Mouse (Mus musculus) heart, adult 2 months (tissue): ENCODE measurements around the gene Smok2a. TPM values are rescaled to one million over a fixed set of nuclear protein-coding genes. Genes with fewer than 3 reads are reported as not detected.
"Not testable (repeated sequence)": the region's sequence is repeated elsewhere in the genome, so short reads cannot be mapped to it uniquely, and the experiment has no call there.

Experiments used
- DNase-seq, 2 experiments: peaks; one replicate each; pipeline ENCODE4 v3.0.0; 2021
- H3K27ac ChIP-seq: fragments of 200-600 bp; 2 replicates; pipeline ENCODE4 v1.8.1; 2022
- H3K27me3 ChIP-seq: fragments of 200-500 bp; 2 replicates; pipeline ENCODE4 v1.6.1; 2012; ENCODE audit warnings: mild to moderate bottlenecking, low read length, inconsistent platforms, mixed read lengths; ENCODE audit not compliant: control insufficient read depth, insufficient read depth
- H3K36me3 ChIP-seq: fragments of 200-500 bp; 2 replicates; pipeline ENCODE4 v1.6.1; 2012; ENCODE audit warnings: low read length, inconsistent platforms; ENCODE audit not compliant: control insufficient read depth, insufficient read depth
- H3K4me1 ChIP-seq: fragments of 200-500 bp; 2 replicates; pipeline ENCODE4 v1.6.1; 2011; ENCODE audit warnings: low read length; ENCODE audit not compliant: control insufficient read depth, insufficient read depth
- H3K4me3 ChIP-seq: fragments of 200-600 bp; 2 replicates; pipeline ENCODE4 v1.8.1; 2022
- H3K79me2 ChIP-seq: fragments of 200-500 bp; replicated peaks from 2 replicates; pipeline ENCODE4 v1.6.1; 2012; ENCODE audit warnings: mild to moderate bottlenecking, inconsistent platforms, low read length, moderate library complexity, mixed read lengths; ENCODE audit not compliant: control insufficient read depth, insufficient read depth
- H3K9ac ChIP-seq: fragments of 200-500 bp; 2 replicates; pipeline ENCODE4 v1.6.1; 2012; ENCODE audit warnings: low read depth, mild to moderate bottlenecking, control low read depth, inconsistent platforms, low read length, mixed read lengths
- CTCF ChIP-seq: fragments of 200-600 bp; IDR thresholded peaks from 2 replicates; pipeline ENCODE4 v1.8.1; 2022; ENCODE audit warnings: antibody characterized with exemption, mild to moderate bottlenecking, moderate library complexity
- EP300 ChIP-seq: fragments of 200-500 bp; IDR thresholded peaks from 2 replicates; pipeline ENCODE4 v1.6.1; 2011; ENCODE audit warnings: low read depth, low read length, control low read depth; ENCODE audit not compliant: insufficient read depth
- POLR2A ChIP-seq: fragments of 200-500 bp; IDR thresholded peaks from 2 replicates; pipeline ENCODE4 v1.6.1; 2011; ENCODE audit warnings: mild to moderate bottlenecking, low read depth, low read length, control low read depth; ENCODE audit not compliant: insufficient read depth
- WGBS: fragments of 180-500 bp; shearing (Covaris S2); methylation state at CpG from one replicate; pipeline ENCODE4 v1.1.7; 2018; 5-methylcytosine and 5-hydroxymethylcytosine counted together
- intact Hi-C: fragments of 180-260 bp; cut with DNase I; formaldehyde crosslinking; loops from one replicate; pipeline ENCODE4 v1.15.1; 2025
- long read RNA-seq: library from polyadenylated mRNA; stranded (forward); transcript quantifications from one replicate; pipeline ENCODE4 v2.0.0, GENCODE M21; 2021
- polyA plus RNA-seq: library from polyadenylated mRNA; depleted of rRNA; stranded (reverse); fragments of >200 nt; gene quantifications from 2 replicates; pipeline ENCODE4 v1.2.3, GENCODE M21; 2012; rRNA removed
- total RNA-seq, 2 experiments: library from RNA; stranded (reverse); gene quantifications; 2 replicates each; pipeline ENCODE4 v1.2.3; 2021

The Smok2a gene
- not detected for total RNA-seq
- polyA plus RNA-seq, result not detected in 2 replicates
- long read RNA-seq, result 0 reads

GRCm38 (mm10) chr17:13220888-13221287 lies at the start of gene Smok2a:
Smok2a (plus strand) TSS chr17:13221188.
- no peak for TF ChIP-seq EP300
- no peak for TF ChIP-seq CTCF
- TF ChIP-seq POLR2A, result no peak
- WGBS, result 69% methylated on average over 3 of the region's 3 CpGs
- H3K4me1 ChIP-seq, result no peaks in the 10 kb centered on the region
- H3K27me3 ChIP-seq, result no peaks in the 10 kb centered on the region
- H3K27ac ChIP-seq, result no peak within 1 kb of the TSS
- intact Hi-C loops, result no loop called here
- no peak for DNase-seq
- H3K4me3 ChIP-seq, result no peak within 1 kb of the TSS
- H3K9ac ChIP-seq, result no peak within 1 kb of the TSS
- H3K79me2 ChIP-seq, result no peaks in the 10 kb centered on the region
- no peaks in the 10 kb centered on the region for H3K36me3 ChIP-seq

GRCm38 (mm10) chr17:13173578-13173977 lies 47.4 kb upstream of the Smok2a start:
- H3K79me2 ChIP-seq, H3K27ac ChIP-seq, H3K4me3 ChIP-seq, intact Hi-C loops, H3K4me1 ChIP-seq, DNase-seq, H3K9ac ChIP-seq, H3K27me3 ChIP-seq, H3K36me3 ChIP-seq: not testable (repeated sequence)
- 77% methylated on average over 6 of the region's 6 CpGs for WGBS

GRCm38 (mm10) chr17:13174029-13174428 lies 47.0 kb upstream of the Smok2a start:
- WGBS, result 28% methylated on average over 2 of the region's 3 CpGs
- DNase-seq, intact Hi-C loops, H3K4me3 ChIP-seq, H3K36me3 ChIP-seq, H3K79me2 ChIP-seq, H3K4me1 ChIP-seq, H3K27me3 ChIP-seq, H3K9ac ChIP-seq, H3K27ac ChIP-seq: not testable (repeated sequence)

- H3K9ac ChIP-seq, H3K79me2 ChIP-seq, H3K4me3 ChIP-seq, H3K27ac ChIP-seq, H3K27me3 ChIP-seq, intact Hi-C loops, H3K4me1 ChIP-seq, DNase-seq, H3K36me3 ChIP-seq: not testable (repeated sequence)
- WGBS, result 60% methylated on average over 1 of the region's 1 CpGs
Measured at GRCm38 (mm10) chr17:13175609-13176008, 45.4 kb upstream of the Smok2a start.

DNA sequence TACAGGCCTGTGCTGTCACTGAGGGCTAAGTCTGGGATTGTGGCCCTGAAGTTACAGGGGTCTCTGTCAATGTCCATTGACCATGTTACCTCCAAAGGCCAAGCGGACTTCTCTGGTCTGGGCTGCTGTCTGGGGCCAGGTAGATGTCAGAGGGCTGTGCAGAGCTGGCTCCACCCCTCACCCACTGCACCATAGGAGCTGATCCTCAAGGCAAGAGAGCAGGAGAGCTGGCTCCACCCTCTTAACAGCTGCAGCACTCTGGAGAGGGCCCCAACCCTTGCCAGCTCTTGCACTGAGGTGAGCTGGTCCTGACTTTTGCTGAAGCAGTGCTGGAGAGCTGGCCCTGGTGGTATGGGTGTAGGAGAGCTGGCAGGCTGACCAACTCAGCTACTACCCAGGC lies 43.2 kb upstream of the Smok2a start:
- intact Hi-C loops, H3K27ac ChIP-seq, H3K79me2 ChIP-seq, H3K27me3 ChIP-seq, H3K36me3 ChIP-seq, H3K4me1 ChIP-seq, DNase-seq, H3K4me3 ChIP-seq, H3K9ac ChIP-seq: not testable (repeated sequence)
- 49% methylated on average over 1 of the region's 1 CpGs for WGBS

GRCm38 (mm10) chr17:13179021-13179420 lies 42.0 kb upstream of the Smok2a start:
- H3K4me3 ChIP-seq, H3K79me2 ChIP-seq, H3K27me3 ChIP-seq, H3K9ac ChIP-seq, intact Hi-C loops, H3K36me3 ChIP-seq, H3K4me1 ChIP-seq, DNase-seq, H3K27ac ChIP-seq: not testable (repeated sequence)
- 82% methylated on average over 4 of the region's 4 CpGs for WGBS

DNA sequence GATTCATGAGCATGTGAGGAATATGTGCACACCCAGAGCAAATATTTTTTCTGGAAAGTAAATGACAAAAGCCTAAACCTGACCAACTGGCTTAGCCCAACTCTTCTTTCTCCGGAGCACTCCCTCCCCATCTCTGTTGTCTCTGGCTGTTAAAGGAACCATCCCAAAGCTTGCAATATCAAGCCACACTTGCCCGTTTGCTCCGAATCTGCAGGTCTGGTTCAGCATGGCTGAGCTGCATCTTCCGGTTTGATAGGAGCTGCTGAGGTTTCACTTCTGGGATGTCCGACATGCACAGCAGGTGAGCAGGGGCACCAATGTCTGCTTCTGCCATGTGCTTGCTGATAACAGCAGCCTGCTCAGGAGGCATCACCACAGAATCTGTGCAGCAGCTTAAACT lies 40.5 kb upstream of the Smok2a start:
- H3K27ac ChIP-seq, H3K36me3 ChIP-seq, H3K9ac ChIP-seq, intact Hi-C loops, H3K79me2 ChIP-seq, H3K4me1 ChIP-seq, DNase-seq, H3K4me3 ChIP-seq, H3K27me3 ChIP-seq: not testable (repeated sequence)
- 83% methylated on average over 5 of the region's 5 CpGs for WGBS

GRCm38 (mm10) chr17:13182712-13183111 lies 38.3 kb upstream of the Smok2a start:
- H3K27ac ChIP-seq, intact Hi-C loops, H3K27me3 ChIP-seq, DNase-seq, H3K36me3 ChIP-seq, H3K79me2 ChIP-seq, H3K4me1 ChIP-seq, H3K4me3 ChIP-seq, H3K9ac ChIP-seq: not testable (repeated sequence)
- WGBS, result 51% methylated on average over 3 of the region's 4 CpGs

- H3K27ac ChIP-seq, H3K79me2 ChIP-seq, H3K27me3 ChIP-seq, DNase-seq, H3K4me1 ChIP-seq, H3K4me3 ChIP-seq, intact Hi-C loops, H3K36me3 ChIP-seq, H3K9ac ChIP-seq: not testable (repeated sequence)
- 86% methylated on average over 4 of the region's 5 CpGs for WGBS
Measured at GRCm38 (mm10) chr17:13184514-13184913, 36.5 kb upstream of the Smok2a start.

- H3K36me3 ChIP-seq, DNase-seq, H3K79me2 ChIP-seq, intact Hi-C loops, H3K27ac ChIP-seq, H3K4me1 ChIP-seq, H3K4me3 ChIP-seq, H3K27me3 ChIP-seq, H3K9ac ChIP-seq: not testable (repeated sequence)
- 75% methylated on average over 6 of the region's 6 CpGs for WGBS
Measured at GRCm38 (mm10) chr17:13186541-13186940, 34.4 kb upstream of the Smok2a start.
